Mouse (Mus musculus) heart, embryonic 14.5 days (tissue): ENCODE results near the gene 4933424G06Rik. TPM values are rescaled to one million over a fixed set of nuclear protein-coding genes. Genes with fewer than 3 reads are reported as not detected.

Experiments used
- ATAC-seq: fragments of 200-750 bp; cut with Nextera tagmentation; 2 replicates; pipeline ENCODE4 v1.8.0; 2017; ENCODE audit warnings: low read depth, moderate TSS enrichment; ENCODE audit not compliant: insufficient number of reproducible peaks, insufficient read depth, low FRiP score
- H3K27ac ChIP-seq, 2 experiments: fragments of 200-500 bp in 1 of 2; fragments of 300-500 bp in 1 of 2; sonication (generic) in 1 of 2; replicated peaks in 1 of 2; 2 replicates each; pipeline ENCODE4 v1.5.1; 2012 to 2014; ENCODE audit warnings: low read depth in 2 of 2, low read length in 2 of 2, control low read depth in 1 of 2, mild to moderate bottlenecking in 1 of 2, mixed read lengths in 1 of 2; ENCODE audit not compliant: control insufficient read depth in 1 of 2, insufficient read depth in 1 of 2
- H3K27me3 ChIP-seq: fragments of 300-500 bp; sonication (generic); 2 replicates; pipeline ENCODE4 v1.6.1; 2014; ENCODE audit warnings: mild to moderate bottlenecking, low read length, control low read depth; ENCODE audit not compliant: control insufficient read depth, insufficient read depth
- H3K36me3 ChIP-seq: fragments of 300-500 bp; sonication (generic); 2 replicates; pipeline ENCODE4 v1.6.1; 2014; ENCODE audit warnings: mild to moderate bottlenecking, control low read depth, low read length, mixed read lengths; ENCODE audit not compliant: control insufficient read depth, insufficient read depth
- H3K4me1 ChIP-seq, 2 experiments: fragments of 200-500 bp in 1 of 2; fragments of 300-500 bp in 1 of 2; sonication (generic) in 1 of 2; 2 replicates each; pipeline ENCODE4 v1.6.1; 2012 to 2014; ENCODE audit warnings: low read length in 2 of 2, control low read depth in 1 of 2, mixed read lengths in 1 of 2; ENCODE audit not compliant: control insufficient read depth in 2 of 2, insufficient read depth in 2 of 2
- H3K4me2 ChIP-seq: fragments of 300-500 bp; sonication (generic); 2 replicates; pipeline ENCODE4 v1.6.1; 2014; ENCODE audit warnings: mild to moderate bottlenecking, low read length
- H3K4me3 ChIP-seq, 2 experiments: fragments of 200-500 bp in 1 of 2; fragments of 300-500 bp in 1 of 2; sonication (generic) in 1 of 2; 2 replicates each; pipeline ENCODE4 v1.5.1; 2012 to 2014; ENCODE audit warnings: low read length in 2 of 2, mild to moderate bottlenecking in 2 of 2, control low read depth in 1 of 2, low read depth in 1 of 2, moderate library complexity in 1 of 2; ENCODE audit not compliant: control insufficient read depth in 1 of 2, insufficient read depth in 1 of 2
- H3K9ac ChIP-seq: fragments of 300-500 bp; sonication (generic); 2 replicates; pipeline ENCODE4 v1.6.1; 2014; ENCODE audit warnings: mild to moderate bottlenecking, low read length
- H3K9me3 ChIP-seq: fragments of 300-500 bp; sonication (generic); 2 replicates; pipeline ENCODE4 v1.6.1; 2016; ENCODE audit warnings: low read length, control low read depth; ENCODE audit not compliant: control insufficient read depth
- WGBS: fragments of 180-500 bp; shearing (Covaris S2); extraction: QIAGEN DNeasy Blood & Tissue Kit; methylation state at CpG from one replicate; pipeline ENCODE4 v1.1.7; 2014; 5-methylcytosine and 5-hydroxymethylcytosine counted together
- polyA plus RNA-seq: library from polyadenylated mRNA; unstranded; fragments of >200 nt; fragmentation: Nextera tagmentation; extraction: Ambion mirVana; gene quantifications from 2 replicates; pipeline ENCODE4 v1.2.1, GENCODE M21; 2014

Gene 4933424G06Rik
- polyA plus RNA-seq, 1 experiment from 2014 or later, result 0.18 TPM

GRCm38 (mm10) chr1:36672648-36673350 is 37.1 kb upstream of the 4933424G06Rik start:
- Histone ChIP-seq H3K9ac (no peak overlapping the region), H3K27ac (no peak overlapping the region), H3K36me3 (no peaks in the 10 kb centered on the region), H3K9me3 (no peaks in the 10 kb centered on the region), H3K4me2 (no peak overlapping the region), H3K4me1 (peaks cover 0 to 2% of the 10 kb centered on the region in 2 experiments; a peak in 2 of 4 replicates), H3K4me3 (no peak overlapping the region), H3K27me3 (no peaks in the 10 kb centered on the region)
- WGBS, result 51% methylated on average over 16 of the region's 16 CpGs
- ATAC-seq, result no peak

- Histone ChIP-seq H3K27me3 (no peaks in the 10 kb centered on the region), H3K9me3 (no peaks in the 10 kb centered on the region), H3K4me3 (no peak overlapping the region), H3K9ac (no peak overlapping the region), H3K4me2 (no peak overlapping the region), H3K4me1 (peaks cover 0 to 2% of the 10 kb centered on the region in 2 experiments; a peak in 2 of 4 replicates), H3K27ac (no peak overlapping the region), H3K36me3 (no peaks in the 10 kb centered on the region)
- ATAC-seq, result no peak
- WGBS, result 30% methylated on average over 3 of the region's 3 CpGs
Observed at GRCm38 (mm10) chr1:36674936-36675335, 35.0 kb upstream of the 4933424G06Rik start.

- no peaks in the 10 kb centered on the region for H3K9me3 ChIP-seq
- H3K4me3 ChIP-seq, result no peak overlapping the region
- no peak overlapping the region for H3K4me2 ChIP-seq
- H3K27ac ChIP-seq, result no peak overlapping the region
- H3K4me1 ChIP-seq, result no peaks in the 10 kb centered on the region
- no peak overlapping the region for H3K9ac ChIP-seq
- H3K36me3 ChIP-seq, result no peaks in the 10 kb centered on the region
- 88% methylated on average over 7 of the region's 7 CpGs for WGBS
- ATAC-seq, result no peak
- H3K27me3 ChIP-seq, result no peaks in the 10 kb centered on the region
Observed at GRCm38 (mm10) chr1:36680893-36681292, 29.1 kb upstream of the 4933424G06Rik start.

- Histone ChIP-seq H3K4me2 (no peak within 1 kb of the TSS), H3K4me3 (no peak within 1 kb of the TSS), H3K9me3 (no peaks in the 10 kb centered on the region), H3K27me3 (no peaks in the 10 kb centered on the region), H3K36me3 (no peaks in the 10 kb centered on the region), H3K27ac (no peak within 1 kb of the TSS), H3K4me1 (no peaks in the 10 kb centered on the region), H3K9ac (no peak within 1 kb of the TSS)
- no peak for ATAC-seq
- WGBS, result 91% methylated on average over 39 of the region's 39 CpGs
Observed at GRCm38 (mm10) chr1:36682620-36683355, 27.2 kb upstream of the 4933424G06Rik start, which contains the start of gene Fam178b. Fam178b (minus strand) TSS chr1:36683183.

GRCm38 (mm10) chr1:36683810-36684467 is 26.0 kb upstream of the 4933424G06Rik start:
- peak; percentile 56; the same call in 1 of the 2 replicates for ATAC-seq
- Histone ChIP-seq H3K4me1 (no peaks in the 10 kb centered on the region), H3K4me3 (no peak overlapping the region), H3K27me3 (no peaks in the 10 kb centered on the region), H3K4me2 (no peak overlapping the region), H3K9ac (no peak overlapping the region), H3K9me3 (no peaks in the 10 kb centered on the region), H3K36me3 (no peaks in the 10 kb centered on the region), H3K27ac (no peak overlapping the region)
- WGBS, result 11% methylated on average over 13 of the region's 13 CpGs

- H3K36me3 ChIP-seq, result peaks cover 30% of the 10 kb centered on the region
- peak; percentile 2; the same call in 1 of the 2 replicates for ATAC-seq
- no peaks in the 10 kb centered on the region for H3K27me3 ChIP-seq
- peak overlapping the region; percentile 58 for H3K4me2 ChIP-seq
- no peaks in the 10 kb centered on the region for H3K9me3 ChIP-seq
- 60% methylated on average over 11 of the region's 11 CpGs for WGBS
- H3K4me3 ChIP-seq, result peak overlapping the region; percentile 44 to 79
- H3K4me1 ChIP-seq, result peaks cover 3 to 9% of the 10 kb centered on the region in 2 experiments; a peak in 2 of 4 replicates
- H3K9ac ChIP-seq, result peak overlapping the region; percentile 38
- peak overlapping the region; percentile 59 to 74; a peak in 3 of 4 replicates for H3K27ac ChIP-seq
Observed at GRCm38 (mm10) chr1:36690671-36691235, 19.2 kb upstream of the 4933424G06Rik start.
